Mouse (Mus musculus) lung, embryonic 14.5 days (tissue): ENCODE measurements at regions not wholly inside any gene's neighbourhood (a gene's known extent, or its start where the extent isn't known, plus 50 kb on each side); places are given as distances from the start of the nearest gene placed in this dataset.

Experiments used
- ATAC-seq: fragments of 200-750 bp; cut with Nextera tagmentation; 2 replicates; pipeline ENCODE4 v1.8.0; 2017; ENCODE audit warnings: mild to moderate bottlenecking, moderate TSS enrichment, moderate library complexity; ENCODE audit not compliant: insufficient read depth
- DNase-seq: peaks from one replicate; pipeline ENCODE4 v3.0.0-alpha.2; 2015
- H3K27ac ChIP-seq: fragments of 300-500 bp; sonication (generic); 2 replicates; pipeline ENCODE4 v1.5.1; 2014; ENCODE audit warnings: low read depth, mild to moderate bottlenecking, moderate library complexity
- H3K27me3 ChIP-seq: fragments of 300-500 bp; sonication (generic); 2 replicates; pipeline ENCODE4 v1.6.1; 2014; ENCODE audit warnings: low read length, control low read depth; ENCODE audit not compliant: insufficient read depth
- H3K36me3 ChIP-seq: fragments of 300-500 bp; sonication (generic); 2 replicates; pipeline ENCODE4 v1.6.1; 2014; ENCODE audit warnings: control low read depth; ENCODE audit not compliant: insufficient read depth
- H3K4me1 ChIP-seq: fragments of 300-500 bp; sonication (generic); 2 replicates; pipeline ENCODE4 v1.6.1; 2014; ENCODE audit warnings: antibody characterized with exemption, control low read depth; ENCODE audit not compliant: insufficient read depth
- H3K4me2 ChIP-seq: fragments of 300-500 bp; sonication (generic); 2 replicates; pipeline ENCODE4 v1.6.1; 2014; ENCODE audit warnings: mild to moderate bottlenecking
- H3K4me3 ChIP-seq: fragments of 300-500 bp; sonication (generic); 2 replicates; pipeline ENCODE4 v1.5.1; 2014; ENCODE audit warnings: low read depth, low read length
- H3K9ac ChIP-seq: fragments of 300-500 bp; sonication (generic); 2 replicates; pipeline ENCODE4 v1.6.1; 2014
- H3K9me3 ChIP-seq: fragments of 300-500 bp; sonication (generic); 2 replicates; pipeline ENCODE4 v1.6.1; 2016; ENCODE audit warnings: low read depth, low read length, control low read depth
- CTCF ChIP-seq: IDR thresholded peaks from 2 replicates; pipeline ENCODE4 v1.5.1; 2016; ENCODE audit warnings: antibody characterized with exemption, low read depth
- WGBS: fragments of 180-500 bp; shearing (Covaris S2); extraction: QIAGEN DNeasy Blood & Tissue Kit; methylation state at CpG from one replicate; pipeline ENCODE4 v1.1.7; 2014; 5-methylcytosine and 5-hydroxymethylcytosine counted together

- Histone ChIP-seq H3K4me1 (no peaks in the 10 kb centered on the region), H3K9ac (no peak overlapping the region), H3K9me3 (no peaks in the 10 kb centered on the region), H3K4me3 (no peak overlapping the region), H3K36me3 (no peaks in the 10 kb centered on the region), H3K4me2 (no peak overlapping the region), H3K27ac (no peak overlapping the region), H3K27me3 (no peaks in the 10 kb centered on the region)
- no peak for DNase-seq
- WGBS, result 70% methylated on average over 1 of the region's 1 CpGs
- ATAC-seq, result no peak
- no peak for TF ChIP-seq CTCF
These were observed 250.8 kb upstream of the Cadm2 start for GRCm38 (mm10) chr16:67871304-67872022.

- WGBS, result 67% methylated on average over 2 of the region's 2 CpGs
- no peaks in the 10 kb centered on the region for H3K4me1 ChIP-seq
- no peak overlapping the region for H3K27ac ChIP-seq
- H3K9ac ChIP-seq, result no peak overlapping the region
- no peaks in the 10 kb centered on the region for H3K27me3 ChIP-seq
- H3K4me3 ChIP-seq, result no peak overlapping the region
- H3K9me3 ChIP-seq, result no peaks in the 10 kb centered on the region
- no peaks in the 10 kb centered on the region for H3K36me3 ChIP-seq
- ATAC-seq, result no peak
- TF ChIP-seq CTCF, result no peak
- no peak for DNase-seq
- H3K4me2 ChIP-seq, result no peak overlapping the region
These were observed 229.5 kb upstream of the Cadm2 start for GRCm38 (mm10) chr16:67850201-67850600.

GRCm38 (mm10) chr16:67844481-67844880, 223.8 kb upstream of the Cadm2 start:
- Histone ChIP-seq H3K4me1 (no peaks in the 10 kb centered on the region), H3K9ac (no peak overlapping the region), H3K4me2 (no peak overlapping the region), H3K9me3 (no peaks in the 10 kb centered on the region), H3K36me3 (no peaks in the 10 kb centered on the region), H3K27me3 (no peaks in the 10 kb centered on the region), H3K4me3 (no peak overlapping the region), H3K27ac (no peak overlapping the region)
- DNase-seq (no peak), ATAC-seq (no peak)
- 82% methylated on average over 5 of the region's 5 CpGs for WGBS
- TF ChIP-seq CTCF, result no peak

GRCm38 (mm10) chr16:67797236-67797635, 176.5 kb upstream of the Cadm2 start:
- H3K4me2 ChIP-seq, result no peak overlapping the region
- no peak for TF ChIP-seq CTCF
- H3K4me1 ChIP-seq, result no peaks in the 10 kb centered on the region
- no peak overlapping the region for H3K9ac ChIP-seq
- H3K27ac ChIP-seq, result no peak overlapping the region
- H3K36me3 ChIP-seq, result no peaks in the 10 kb centered on the region
- DNase-seq (no peak), ATAC-seq (no peak)
- H3K4me3 ChIP-seq, result no peak overlapping the region
- no peaks in the 10 kb centered on the region for H3K27me3 ChIP-seq
- no peaks in the 10 kb centered on the region for H3K9me3 ChIP-seq

- H3K4me1 ChIP-seq, result no peaks in the 10 kb centered on the region
- H3K9ac ChIP-seq, result no peak overlapping the region
- H3K4me2 ChIP-seq, result no peak overlapping the region
- DNase-seq (peak; percentile 72), ATAC-seq (no peak; the same call in 1 of the 2 replicates)
- H3K9me3 ChIP-seq, result no peaks in the 10 kb centered on the region
- WGBS, result 44% methylated on average over 3 of the region's 3 CpGs
- H3K4me3 ChIP-seq, result no peak overlapping the region
- H3K27me3 ChIP-seq, result no peaks in the 10 kb centered on the region
- H3K36me3 ChIP-seq, result no peaks in the 10 kb centered on the region
- no peak overlapping the region for H3K27ac ChIP-seq
- TF ChIP-seq CTCF, result peak; percentile 58
These were observed 155.4 kb upstream of the Cadm2 start for GRCm38 (mm10) chr16:67776091-67776490.

- WGBS, result 40% methylated on average over 5 of the region's 5 CpGs
- peak; percentile 28 for TF ChIP-seq CTCF
These were observed 148.4 kb upstream of the Cadm2 start for GRCm38 (mm10) chr16:67769114-67769513.

GRCm38 (mm10) chr16:67735398-67735797, 114.7 kb upstream of the Cadm2 start:
- H3K27ac ChIP-seq, result no peak overlapping the region
- H3K4me3 ChIP-seq, result no peak overlapping the region
- ATAC-seq, result no peak
- no peaks in the 10 kb centered on the region for H3K36me3 ChIP-seq
- no peaks in the 10 kb centered on the region for H3K27me3 ChIP-seq
- TF ChIP-seq CTCF, result no peak
- no peak for DNase-seq
- 67% methylated on average over 2 of the region's 2 CpGs for WGBS
- H3K4me2 ChIP-seq, result no peak overlapping the region
- no peaks in the 10 kb centered on the region for H3K9me3 ChIP-seq
- H3K9ac ChIP-seq, result no peak overlapping the region
- no peaks in the 10 kb centered on the region for H3K4me1 ChIP-seq

More at GRCm38 (mm10) chr16:67769114-67769513, 148.4 kb upstream of the Cadm2 start:
- no peak overlapping the region for H3K4me2 ChIP-seq
- H3K9me3 ChIP-seq, result no peaks in the 10 kb centered on the region
- no peaks in the 10 kb centered on the region for H3K36me3 ChIP-seq
- DNase-seq (peak; percentile 3), ATAC-seq (no peak)
- no peaks in the 10 kb centered on the region for H3K27me3 ChIP-seq
- H3K4me1 ChIP-seq, result no peaks in the 10 kb centered on the region
- H3K27ac ChIP-seq, result no peak overlapping the region
- H3K4me3 ChIP-seq, result no peak overlapping the region
- no peak overlapping the region for H3K9ac ChIP-seq
